Mouse (Mus musculus) hindbrain, embryonic 11.5 days (tissue): ENCODE results near the gene Sept8. TPM values are rescaled to one million over a fixed set of nuclear protein-coding genes. Genes with fewer than 3 reads are reported as not detected.

Experiments used
- ATAC-seq: fragments of 200-750 bp; cut with Nextera tagmentation; 2 replicates; pipeline ENCODE4 v1.8.0; 2017; ENCODE audit warnings: mild to moderate bottlenecking, moderate TSS enrichment, moderate library complexity; ENCODE audit not compliant: low FRiP score
- DNase-seq: peaks from one replicate; pipeline ENCODE4 v3.0.0-alpha.2; 2015; ENCODE audit warnings: low spot score
- H3K27ac ChIP-seq: fragments of 300-500 bp; sonication (generic); 2 replicates; pipeline ENCODE4 v1.5.1; 2014; ENCODE audit warnings: mild to moderate bottlenecking, low read depth, low read length
- H3K27me3 ChIP-seq: fragments of 300-500 bp; sonication (generic); 2 replicates; pipeline ENCODE4 v1.6.1; 2014; ENCODE audit warnings: mild to moderate bottlenecking, low read length, moderate library complexity, mixed read lengths; ENCODE audit not compliant: control insufficient read depth, insufficient read depth
- H3K36me3 ChIP-seq: fragments of 300-500 bp; sonication (generic); 2 replicates; pipeline ENCODE4 v1.6.1; 2014; ENCODE audit warnings: mild to moderate bottlenecking, low read length, moderate library complexity, mixed read lengths; ENCODE audit not compliant: control insufficient read depth, insufficient read depth
- H3K4me1 ChIP-seq: fragments of 300-500 bp; sonication (generic); replicated peaks from 2 replicates; pipeline ENCODE4 v1.6.1; 2014; ENCODE audit warnings: low read length, mixed read lengths; ENCODE audit not compliant: control insufficient read depth, insufficient read depth
- H3K4me2 ChIP-seq: fragments of 300-500 bp; sonication (generic); replicated peaks from 2 replicates; pipeline ENCODE4 v1.6.1; 2014; ENCODE audit warnings: mild to moderate bottlenecking, low read depth, low read length
- H3K4me3 ChIP-seq: fragments of 300-500 bp; sonication (generic); 2 replicates; pipeline ENCODE4 v1.5.1; 2014; ENCODE audit warnings: low read depth, low read length
- H3K9ac ChIP-seq: fragments of 300-500 bp; sonication (generic); 2 replicates; pipeline ENCODE4 v1.6.1; 2014; ENCODE audit warnings: low read depth, low read length
- H3K9me3 ChIP-seq: fragments of 300-500 bp; sonication (generic); 2 replicates; pipeline ENCODE4 v1.6.1; 2016; ENCODE audit warnings: low read length; ENCODE audit not compliant: control insufficient read depth
- WGBS: fragments of 180-500 bp; shearing (Covaris S2); extraction: QIAGEN DNeasy Blood & Tissue Kit; methylation state at CpG from one replicate; pipeline ENCODE4 v1.1.7; 2014; 5-methylcytosine and 5-hydroxymethylcytosine counted together
- polyA plus RNA-seq: library from polyadenylated mRNA; unstranded; fragments of >200 nt; fragmentation: Nextera tagmentation; extraction: Ambion mirVana; gene quantifications from 2 replicates; pipeline ENCODE4 v1.2.1, GENCODE M21; 2014

Sept8 gene
- polyA plus RNA-seq, 1 experiment from 2014 or later = 13.5 TPM

DNA sequence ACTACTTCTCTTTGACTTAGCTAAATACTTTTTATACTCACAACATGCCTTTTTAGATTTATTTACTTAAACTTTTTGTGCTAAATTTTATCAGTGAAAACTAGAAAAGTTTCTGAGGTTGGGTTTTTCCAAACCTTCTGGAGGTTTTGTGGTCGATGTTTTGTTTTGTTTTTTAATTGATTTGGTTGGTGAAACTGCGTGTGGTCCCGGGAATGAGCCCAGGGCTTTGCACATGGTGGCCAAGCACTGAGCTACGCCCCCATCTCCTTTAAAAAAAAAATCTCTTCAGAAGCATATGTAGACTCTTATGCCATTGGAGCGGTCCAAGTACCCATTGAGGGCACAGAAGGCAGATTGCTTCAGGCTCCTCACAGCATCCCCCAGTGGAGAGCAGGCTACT is 72.1 kb downstream of the Sept8 start:
- no peaks in the 10 kb centered on the region for H3K4me1 ChIP-seq
- no peak for ATAC-seq
- no peak overlapping the region for H3K27ac ChIP-seq
- no peak for DNase-seq
- no peaks in the 10 kb centered on the region for H3K27me3 ChIP-seq
- no peak overlapping the region for H3K4me3 ChIP-seq
- no peak overlapping the region for H3K4me2 ChIP-seq
- no peak overlapping the region for H3K9ac ChIP-seq
- peaks cover 7% of the 10 kb centered on the region; the same call in 1 of the 2 replicates for H3K36me3 ChIP-seq
- no peaks in the 10 kb centered on the region for H3K9me3 ChIP-seq
- WGBS = 94% methylated on average over 5 of the region's 5 CpGs

Other genes with a start within 250 kb of the Sept8 start
- gene Hspa4, start 218.8 kb upstream of the Sept8 start, polyA plus RNA-seq = 112 and 115 TPM in 2 replicates
- 22.7 and 25.3 TPM in 2 replicates for gene Zcchc10, start 194.6 kb upstream of the Sept8 start, polyA plus RNA-seq
- gene Aff4, start 168.4 kb upstream of the Sept8 start, polyA plus RNA-seq = 43.0 and 120 TPM in 2 replicates
- gene Leap2, start 96.1 kb upstream of the Sept8 start, polyA plus RNA-seq = 0.48 TPM in 1 of 2 replicates, not detected in the other
- gene Uqcrq, start 88.4 kb upstream of the Sept8 start, polyA plus RNA-seq = 564 and 595 TPM in 2 replicates
- gene Gdf9, start 88.2 kb upstream of the Sept8 start, polyA plus RNA-seq = 2.8 and 3.6 TPM in 2 replicates
- 0.19 TPM in 1 of 2 replicates, not detected in the other for gene Gm10447, start 62.1 kb upstream of the Sept8 start, polyA plus RNA-seq
- gene Shroom1, start 62.1 kb upstream of the Sept8 start, polyA plus RNA-seq = 2.1 and 2.9 TPM in 2 replicates
- not detected in 2 replicates for gene Gm9837, start 48.8 kb upstream of the Sept8 start, polyA plus RNA-seq
- not detected in 2 replicates for gene Gm9945, start 39.1 kb upstream of the Sept8 start, polyA plus RNA-seq
- gene Sowaha, start 39.0 kb upstream of the Sept8 start, polyA plus RNA-seq = 0.06 and 0.25 TPM in 2 replicates
- 106 and 118 TPM in 2 replicates for gene Kif3a, start 48.1 kb downstream of the Sept8 start, polyA plus RNA-seq
- gene Il4, start 99.4 kb downstream of the Sept8 start, polyA plus RNA-seq = 2.3 and 2.8 TPM in 2 replicates
- gene Il13, start 115.4 kb downstream of the Sept8 start, polyA plus RNA-seq = not detected in 2 replicates
- gene Rad50, start 188.1 kb downstream of the Sept8 start, polyA plus RNA-seq = 19.3 and 22.3 TPM in 2 replicates
- gene Il5, start 201.5 kb downstream of the Sept8 start, polyA plus RNA-seq = 0.10 TPM in 1 of 2 replicates, not detected in the other